Mouse (Mus musculus): Measurements from ENCODE around the gene Papss2.

GRCm38 (mm10) chr19:32551442-32551841 is 44.1 kb upstream of the Papss2 start:
- TF ChIP-seq CTCF (IDR thresholded peaks at IDR 0.05; ENCODE audit: low read depth, low read length) (no peak), POLR2A (IDR thresholded peaks at IDR 0.05; ENCODE audit: insufficient read depth, low read length) (no peak), EP300 (IDR thresholded peaks at IDR 0.05; ENCODE audit: insufficient read depth, low read depth, low read length) (no peak)

Data from ES-Bruce4 (cell line).